Mouse (Mus musculus) retina, adult 2 months (tissue): ENCODE results near the gene AC170998.1.
"Not testable (repeated sequence)": the region's sequence is repeated elsewhere in the genome, so short reads cannot be mapped to it uniquely, and the experiment has no call there.

Experiments
- DNase-seq: peaks from one replicate; pipeline ENCODE4 v3.0.0-alpha.2; 2012; ENCODE audit warnings: low read depth, low spot score

AC170998.1 gene

DNA sequence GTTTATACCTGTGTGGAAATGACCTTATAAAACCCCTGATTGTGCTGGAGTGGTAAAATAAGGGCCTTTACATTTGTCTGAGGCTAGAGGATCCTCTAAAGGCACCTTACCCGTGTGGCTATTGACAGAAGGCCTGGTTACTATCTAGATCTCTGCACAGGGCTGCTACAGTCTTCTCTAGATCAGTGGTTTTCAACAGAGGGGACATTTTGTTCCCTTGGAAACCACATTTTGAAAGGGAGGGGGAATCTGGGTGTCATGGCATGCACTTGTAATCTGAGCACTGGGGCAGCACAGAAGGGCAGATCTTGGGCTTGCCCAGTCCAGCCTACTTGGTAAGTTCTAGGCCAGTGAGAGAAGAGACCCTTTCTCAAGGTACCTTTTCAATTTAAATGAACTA is 19.2 kb upstream of the AC170998.1 start:
- no peak for DNase-seq

DNA sequence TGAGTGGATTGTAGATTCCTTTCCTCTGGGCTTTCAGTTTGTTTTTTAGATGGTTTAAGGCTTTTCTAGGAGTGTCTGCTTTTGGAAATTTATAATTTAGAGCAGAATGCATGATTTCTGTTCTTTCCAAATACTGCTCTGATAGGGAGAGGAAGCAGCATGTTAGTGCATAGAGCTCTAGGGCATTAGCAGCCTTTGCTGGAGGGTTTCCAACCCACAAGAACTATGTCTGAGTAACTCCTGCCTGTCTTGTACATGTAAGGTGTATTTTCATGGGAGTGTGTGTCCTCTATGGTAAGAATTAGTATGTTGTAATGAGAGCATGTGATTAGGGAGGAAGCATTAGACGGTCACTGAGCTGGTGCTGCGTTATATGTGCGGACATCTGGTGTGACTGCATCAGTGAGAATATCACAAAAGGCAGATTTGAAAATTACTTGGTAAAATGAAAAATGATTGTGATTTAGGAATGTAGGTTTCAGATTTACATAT is 18.7 kb upstream of the AC170998.1 start:
- DNase-seq = no peak

DNA sequence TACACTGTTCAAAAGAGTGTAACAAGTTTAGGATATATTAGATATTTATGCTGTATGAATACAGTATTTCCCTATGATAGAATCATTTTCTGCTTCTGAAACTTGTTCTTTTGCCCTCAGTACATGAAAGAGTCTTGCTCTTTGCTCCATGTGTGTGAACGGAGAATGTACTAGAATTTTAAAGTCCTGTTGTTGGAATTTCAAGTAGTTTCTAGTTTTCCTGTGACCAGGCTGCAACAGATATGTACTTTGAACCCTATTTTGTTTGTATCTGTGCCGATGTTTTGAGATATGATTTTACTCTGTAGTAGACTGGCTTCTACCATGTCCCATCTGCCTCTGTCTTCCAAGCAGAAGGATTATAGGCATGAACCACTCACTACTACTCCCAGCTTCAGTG is 18.1 kb upstream of the AC170998.1 start:
- DNase-seq = no peak

DNA sequence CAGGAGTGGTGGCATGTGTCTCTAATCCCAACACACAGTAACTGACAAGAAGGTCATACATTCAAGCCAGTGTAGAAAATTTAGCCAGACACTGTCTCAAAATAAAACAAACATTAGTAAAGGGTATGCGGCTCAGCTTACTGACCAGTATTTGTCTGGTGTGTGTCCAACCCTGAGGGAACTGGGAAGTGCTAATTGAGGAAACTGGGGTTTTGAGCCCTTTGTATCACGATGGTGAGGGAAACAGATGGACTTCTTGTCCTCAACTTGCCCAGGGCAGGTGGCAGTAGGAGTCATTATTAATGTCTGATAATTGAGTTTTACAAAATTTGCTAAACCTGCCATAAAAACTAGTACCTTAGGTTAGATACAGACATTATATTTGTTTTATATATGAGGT is 16.9 kb upstream of the AC170998.1 start:
- no peak for DNase-seq

DNA sequence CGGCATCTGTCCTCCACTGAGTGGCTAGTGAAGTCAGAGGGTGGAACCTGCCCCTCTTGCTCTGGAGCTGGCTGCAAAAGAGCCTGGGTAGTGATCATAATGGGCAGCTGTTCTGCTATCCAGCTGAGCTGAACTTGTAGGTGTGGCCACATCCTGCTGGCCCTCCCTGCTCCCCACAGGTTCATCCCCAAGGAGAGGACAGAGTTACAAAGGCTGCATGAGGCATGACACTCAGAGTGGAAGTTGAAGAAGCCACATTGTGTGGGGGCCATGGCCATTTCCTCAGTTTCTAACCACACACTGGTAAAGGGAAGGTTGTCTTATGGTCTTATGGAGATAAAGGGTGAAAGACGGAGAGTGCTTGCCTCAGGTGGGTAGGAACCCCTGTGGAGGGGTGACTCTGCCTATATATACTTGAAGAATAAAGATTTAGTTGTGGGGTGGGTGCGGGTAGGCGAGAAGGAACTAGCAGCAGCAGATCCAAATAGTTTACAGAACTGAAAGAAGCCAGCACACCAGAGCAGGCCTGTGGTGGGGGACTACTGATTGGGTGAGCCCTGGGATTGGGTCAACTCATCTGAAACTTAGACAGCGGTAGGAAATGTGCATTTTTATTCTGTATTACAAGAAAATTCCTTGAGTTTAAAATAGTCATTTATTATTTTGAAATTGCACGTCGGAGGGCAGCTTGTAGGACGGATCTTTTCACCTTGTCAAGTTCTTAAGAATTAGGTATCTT is 16.2 kb upstream of the AC170998.1 start:
- DNase-seq = no peak

DNA sequence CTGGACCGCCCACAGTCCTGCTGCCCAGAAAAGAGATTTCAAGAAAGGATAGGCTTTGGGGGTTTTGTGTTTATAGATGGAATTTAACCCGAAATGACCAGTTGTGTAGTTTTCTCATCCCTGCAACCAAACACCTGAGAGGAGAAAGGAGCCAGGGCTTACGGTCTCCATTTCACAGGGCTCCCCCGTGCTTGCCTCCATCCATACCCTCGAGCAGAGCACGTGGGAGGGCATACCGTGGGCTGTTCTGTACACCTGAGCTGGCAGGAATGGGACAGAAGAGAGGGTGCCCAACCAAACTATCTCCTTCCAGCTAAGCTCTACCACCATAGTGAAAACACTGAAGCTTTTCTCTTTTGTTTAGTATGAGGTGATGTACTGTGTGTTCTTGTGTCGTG is 15.6 kb upstream of the AC170998.1 start:
- no peak for DNase-seq

DNA sequence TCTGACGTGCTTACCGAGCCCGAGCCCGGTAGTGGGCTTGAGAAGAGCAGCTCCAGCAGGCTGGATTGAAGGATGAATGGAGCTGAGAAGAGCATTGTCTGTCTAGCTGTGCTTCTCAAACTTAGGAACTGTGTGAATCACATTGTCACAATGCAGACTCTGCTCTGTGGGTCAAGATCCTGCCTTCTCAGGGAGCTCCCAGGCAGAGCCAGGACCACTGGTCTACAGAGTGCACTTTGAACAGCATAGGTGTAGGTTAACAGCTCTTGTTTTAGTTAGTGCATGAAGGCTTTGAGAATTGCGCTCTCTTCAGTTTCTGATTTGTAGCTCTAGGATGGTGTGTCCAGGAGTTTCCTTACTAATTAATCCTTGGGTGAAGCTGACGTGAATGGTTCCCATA is 14.6 kb upstream of the AC170998.1 start:
- DNase-seq = no peak

DNA sequence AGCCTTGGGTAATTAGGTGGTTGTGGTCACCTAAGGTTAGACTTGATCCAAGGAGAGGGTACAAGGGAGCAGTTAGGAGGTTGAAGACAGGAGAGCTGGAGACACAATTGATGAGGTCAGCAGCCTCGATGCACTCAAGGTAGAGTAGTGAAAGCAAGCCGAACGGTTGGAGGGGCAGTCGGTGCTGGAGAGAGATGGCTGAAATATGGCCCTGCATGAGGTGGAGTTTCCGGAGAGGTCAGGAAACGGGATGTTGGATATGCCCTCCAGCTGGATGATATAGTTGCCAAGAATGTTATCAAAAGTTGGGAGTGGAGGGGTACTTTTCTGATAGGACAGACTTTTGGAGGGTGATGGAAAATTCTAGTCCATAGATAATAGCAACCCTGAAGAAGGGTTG is 13.6 kb upstream of the AC170998.1 start:
- no peak for DNase-seq

DNA sequence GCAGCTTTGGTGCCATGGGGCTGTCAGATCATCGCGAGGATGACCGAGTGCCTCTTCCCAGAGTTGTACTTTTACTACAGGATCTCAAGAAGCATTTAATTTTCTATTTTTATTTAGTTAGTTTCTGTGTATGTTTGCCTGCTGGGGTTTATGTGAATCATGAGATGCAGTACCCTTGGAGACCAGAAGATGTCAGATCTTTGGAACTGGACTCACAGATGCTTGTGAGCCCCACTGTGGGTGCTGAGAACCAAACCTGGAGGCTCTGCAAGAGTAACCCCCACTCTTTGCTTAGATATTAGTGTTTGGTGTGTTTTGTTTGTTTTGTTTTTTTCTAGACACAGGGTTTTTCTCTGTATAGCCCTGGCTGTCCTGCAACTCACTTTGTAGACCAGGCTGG is 11.9 kb upstream of the AC170998.1 start:
- DNase-seq = no peak

DNA sequence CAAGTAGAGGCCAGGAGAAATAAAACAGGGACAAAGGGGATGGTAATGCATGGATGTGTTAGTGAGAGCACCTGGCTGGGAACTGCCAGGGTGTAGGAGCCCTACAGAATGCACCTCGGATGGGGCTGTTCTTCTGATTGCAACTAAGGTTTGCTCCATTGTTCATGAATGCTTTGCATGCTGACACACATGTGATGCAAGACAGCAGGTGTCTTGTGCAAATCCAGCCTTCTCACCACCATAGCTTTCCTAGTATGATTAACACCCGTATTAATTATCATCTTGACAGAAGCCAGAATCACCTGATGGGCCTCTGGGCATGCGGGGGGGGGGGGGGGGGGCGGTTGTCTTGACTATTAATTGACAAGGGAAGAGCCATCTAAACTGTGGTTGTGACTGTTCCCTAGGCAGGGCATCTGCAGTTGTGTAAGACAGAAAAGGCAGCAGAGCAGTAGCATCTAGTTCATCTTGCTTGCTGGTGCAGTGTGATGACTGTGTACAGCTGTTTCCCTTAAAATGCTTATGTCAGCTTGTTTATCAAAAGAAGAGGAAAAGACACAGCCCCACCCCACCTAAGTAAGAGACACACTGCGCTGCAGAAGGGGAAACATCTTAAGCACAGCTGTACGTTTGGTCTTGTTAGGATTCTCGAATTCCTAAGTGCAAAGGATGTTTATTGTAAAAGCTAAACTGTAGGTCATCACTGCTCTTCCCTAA is 9.9 kb upstream of the AC170998.1 start:
- no peak for DNase-seq

DNA sequence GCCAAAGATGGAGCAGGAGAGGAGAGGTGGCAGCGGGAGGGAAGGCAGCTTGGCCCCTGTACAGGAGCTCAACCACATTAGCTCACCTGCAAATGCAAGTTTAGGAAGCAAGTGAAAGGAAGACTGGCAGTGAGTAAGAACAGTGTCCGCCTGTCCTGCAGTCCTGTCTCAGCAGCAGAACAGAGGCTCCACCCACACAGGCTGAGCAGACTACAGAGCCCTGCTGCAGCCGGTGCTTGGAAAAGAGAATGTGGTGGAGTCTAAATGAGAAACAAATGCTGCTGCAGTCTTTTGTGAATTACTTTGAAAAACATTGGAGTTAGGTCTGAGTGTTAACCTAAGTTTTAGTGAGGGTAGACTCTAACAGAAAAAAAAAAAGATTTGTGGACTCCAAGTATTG is 8.3 kb upstream of the AC170998.1 start:
- no peak for DNase-seq

DNA sequence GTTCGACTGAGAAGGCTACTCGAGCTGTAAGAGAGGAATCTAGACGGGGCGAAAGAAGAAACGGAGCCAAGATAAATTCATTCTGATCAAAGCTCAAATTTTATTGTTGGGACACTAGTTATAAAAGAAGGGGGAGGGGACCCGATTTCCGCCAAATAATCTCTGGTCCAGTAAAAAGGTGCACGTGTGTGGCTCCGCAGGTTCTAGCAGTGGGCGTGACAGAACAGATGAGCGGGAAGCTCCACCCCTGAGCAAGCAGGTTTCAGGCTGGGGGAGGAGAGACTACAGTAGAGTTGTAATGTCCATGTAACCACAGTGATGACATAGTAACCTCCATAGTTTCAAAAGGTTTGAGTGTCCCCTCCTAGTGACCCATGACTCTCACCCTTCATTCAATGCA is 1.6 kb downstream of the AC170998.1 start:
- DNase-seq = not testable (repeated sequence)

DNA sequence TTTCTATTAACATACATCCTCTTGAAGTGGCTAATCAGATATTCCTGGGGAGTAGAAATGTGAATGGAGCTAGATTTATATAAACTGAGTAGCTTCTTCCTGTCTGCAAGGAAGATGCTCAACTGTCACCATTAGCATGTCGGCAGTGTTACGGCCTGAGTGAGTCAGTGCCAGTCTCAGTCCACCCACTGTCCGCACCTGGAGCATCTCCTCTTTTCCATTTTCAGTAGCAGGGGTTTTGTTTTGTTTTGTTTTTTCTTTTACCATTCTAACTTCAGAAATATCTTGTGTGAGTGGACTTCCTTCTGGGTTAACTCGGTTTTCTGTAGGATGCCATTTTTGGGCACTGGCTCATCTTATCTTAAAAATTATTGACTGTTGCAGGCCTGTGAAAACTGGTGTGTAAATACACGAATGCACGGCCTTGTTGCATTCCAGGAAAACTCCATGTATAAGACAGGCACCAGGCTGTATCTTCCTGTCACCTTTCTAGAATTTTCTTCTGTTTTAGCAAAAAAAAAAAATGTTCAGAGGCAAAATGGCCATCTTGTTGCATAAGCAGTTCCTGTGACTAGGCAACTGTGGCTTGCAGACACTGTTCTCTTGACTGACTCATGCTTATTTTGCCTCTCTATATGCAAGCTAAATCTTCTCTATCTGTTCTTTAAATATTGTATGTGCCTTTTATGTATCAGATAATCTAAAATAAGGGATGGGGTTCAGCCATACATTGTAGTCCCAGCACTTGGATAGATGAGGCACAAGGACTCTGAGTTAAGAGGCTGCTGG is 9.6 kb downstream of the AC170998.1 start:
- no peak for DNase-seq

DNA sequence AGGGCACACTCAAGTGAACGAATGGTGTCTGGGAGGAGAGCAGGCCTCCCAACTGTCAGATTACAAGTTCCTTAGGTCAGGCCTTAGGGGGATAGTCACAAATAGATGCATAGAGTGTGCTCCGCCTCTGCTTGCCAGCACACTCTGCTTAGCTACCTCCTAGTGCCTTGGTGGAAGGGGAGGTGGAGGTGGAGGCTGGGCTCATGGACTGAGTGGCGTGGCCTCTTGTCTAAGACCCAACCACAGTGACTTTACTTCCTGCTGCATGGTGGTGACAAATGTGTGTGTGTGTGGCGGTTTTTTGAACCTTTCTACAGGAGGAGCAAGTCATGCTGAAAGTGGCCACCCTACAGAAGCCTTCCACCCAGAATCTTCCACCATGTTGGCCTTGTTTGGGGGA is 10.6 kb downstream of the AC170998.1 start:
- DNase-seq = no peak

DNA sequence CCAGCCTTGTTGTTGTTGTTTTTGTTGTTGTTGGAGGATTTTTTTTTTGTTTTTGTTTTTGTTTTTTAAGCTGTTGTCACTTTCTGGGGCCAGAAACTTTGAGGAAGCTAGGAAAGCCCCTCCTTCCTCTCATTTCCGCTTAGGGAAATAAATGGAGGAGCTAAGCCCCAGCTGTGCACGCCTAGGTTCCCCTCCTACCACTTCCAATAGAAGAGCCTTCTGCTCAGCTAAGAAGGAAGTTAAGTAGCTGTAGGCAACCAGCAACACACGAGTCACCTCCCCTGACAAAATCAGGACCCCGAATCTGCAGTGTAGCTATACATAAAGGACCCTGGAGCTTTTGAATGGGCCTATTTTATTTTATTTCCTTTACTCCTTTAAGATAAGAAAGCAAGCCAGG is 12.1 kb downstream of the AC170998.1 start:
- DNase-seq = no peak

DNA sequence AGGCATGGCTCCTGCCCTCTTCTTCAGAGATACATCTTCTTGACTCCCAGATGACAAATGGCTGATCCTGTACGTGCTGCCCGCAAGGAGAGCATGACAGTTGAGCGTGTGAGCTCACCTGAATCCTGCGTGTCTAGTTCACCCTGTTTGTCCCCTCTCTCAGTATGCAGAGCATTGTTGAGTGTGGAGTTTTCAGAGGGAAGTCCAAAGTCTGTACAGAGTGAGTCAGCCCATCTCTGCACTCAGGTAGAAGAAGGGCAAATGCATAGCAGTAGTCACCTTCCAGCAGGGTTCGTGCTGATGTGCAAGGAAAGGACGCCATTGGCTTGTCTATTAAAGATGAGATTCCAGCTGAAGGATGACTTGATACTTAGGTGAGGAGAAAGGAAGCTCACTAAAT is 13.4 kb downstream of the AC170998.1 start:
- DNase-seq = no peak

DNA sequence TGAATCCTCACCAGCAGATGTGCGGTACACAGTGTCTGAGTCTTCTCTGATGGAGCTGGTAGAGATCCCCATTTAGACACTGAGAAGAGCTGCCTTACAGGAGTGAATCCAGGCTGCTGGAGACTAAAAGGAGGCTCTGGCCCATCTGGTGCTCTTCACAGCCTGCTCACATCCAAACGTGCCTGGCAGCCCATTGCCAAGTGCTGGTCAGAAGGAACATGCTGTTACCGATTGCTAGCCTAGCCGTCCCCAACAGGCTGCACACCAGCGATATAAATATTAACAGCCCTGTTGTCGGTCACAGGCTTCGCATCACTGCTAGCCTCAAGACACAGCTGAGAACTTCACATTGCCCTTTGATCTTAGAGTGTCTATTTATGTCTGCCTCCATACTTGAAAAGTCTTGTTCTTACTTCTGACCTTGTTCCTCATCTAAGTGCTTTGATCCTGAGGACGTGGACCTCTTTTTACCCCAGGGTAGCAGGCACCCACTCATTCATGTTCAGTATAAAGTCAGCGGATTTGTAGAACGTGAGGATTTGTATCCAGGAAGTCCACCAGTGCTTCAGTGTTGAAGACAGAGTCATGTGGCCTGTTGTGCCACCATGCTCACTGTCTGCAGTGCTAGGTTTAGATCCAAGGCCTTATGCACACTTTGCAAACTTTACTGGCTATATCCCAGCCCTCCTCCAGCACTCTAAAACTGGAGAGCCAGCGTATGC is 17.4 kb downstream of the AC170998.1 start:
- no peak for DNase-seq

DNA sequence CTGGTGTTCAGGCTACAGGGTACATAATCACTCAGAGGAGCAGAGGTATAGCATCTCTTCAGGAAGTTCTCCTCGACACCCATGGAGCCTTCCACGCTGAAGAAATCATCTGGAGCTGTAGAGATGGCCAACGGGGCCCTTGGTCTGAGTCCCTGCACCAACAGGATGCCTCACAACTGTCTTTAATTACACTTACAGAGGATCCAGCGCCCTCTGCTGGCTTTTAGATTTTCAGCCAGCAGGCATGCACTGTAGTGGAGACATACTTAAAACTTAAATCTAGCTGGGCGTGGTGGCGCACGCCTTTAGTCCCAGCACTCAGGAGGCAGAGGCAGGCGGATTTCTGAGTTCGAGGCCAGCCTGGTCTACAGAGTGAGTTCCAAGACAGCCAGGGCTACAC is 18.0 kb downstream of the AC170998.1 start:
- no peak for DNase-seq

DNA sequence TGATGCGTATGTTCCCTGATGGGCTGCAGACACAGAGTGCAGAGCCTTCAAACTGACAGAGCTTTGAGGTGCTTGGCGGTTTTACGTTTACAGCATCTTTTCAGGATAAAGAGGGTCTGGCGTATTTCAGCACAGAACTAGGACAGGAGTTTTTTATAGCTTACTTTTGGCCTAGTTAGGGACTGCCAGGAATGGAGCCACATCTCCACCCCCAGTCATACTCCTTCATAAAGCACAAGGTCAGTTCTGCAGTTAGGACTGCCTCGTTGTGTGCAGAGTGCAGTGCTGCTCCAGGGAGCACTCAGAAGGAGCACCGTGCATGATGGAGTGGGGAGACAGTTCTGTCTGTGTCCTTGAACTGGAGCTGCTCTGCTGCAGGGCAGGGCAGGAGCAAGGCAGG is 19.9 kb downstream of the AC170998.1 start:
- no peak for DNase-seq

DNA sequence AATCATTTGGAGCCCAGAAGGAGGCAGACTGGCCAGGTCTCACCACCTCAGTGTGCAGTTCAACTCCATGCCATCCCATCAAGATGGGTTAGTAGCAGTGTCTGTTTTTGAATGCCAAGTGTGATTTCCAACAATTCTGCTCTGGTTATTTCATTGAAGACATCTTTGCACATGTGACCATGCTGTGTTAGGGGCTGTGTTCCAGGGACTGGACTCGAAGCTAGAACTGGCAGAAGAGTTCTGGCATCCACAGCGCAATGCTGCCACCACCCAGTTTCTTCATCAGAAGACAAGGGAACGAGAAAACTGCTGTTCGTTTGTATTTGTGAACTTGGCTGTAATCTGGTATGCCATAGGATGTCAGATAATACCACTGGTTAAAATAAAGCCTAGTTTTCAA is 22.1 kb downstream of the AC170998.1 start:
- no peak for DNase-seq

DNA sequence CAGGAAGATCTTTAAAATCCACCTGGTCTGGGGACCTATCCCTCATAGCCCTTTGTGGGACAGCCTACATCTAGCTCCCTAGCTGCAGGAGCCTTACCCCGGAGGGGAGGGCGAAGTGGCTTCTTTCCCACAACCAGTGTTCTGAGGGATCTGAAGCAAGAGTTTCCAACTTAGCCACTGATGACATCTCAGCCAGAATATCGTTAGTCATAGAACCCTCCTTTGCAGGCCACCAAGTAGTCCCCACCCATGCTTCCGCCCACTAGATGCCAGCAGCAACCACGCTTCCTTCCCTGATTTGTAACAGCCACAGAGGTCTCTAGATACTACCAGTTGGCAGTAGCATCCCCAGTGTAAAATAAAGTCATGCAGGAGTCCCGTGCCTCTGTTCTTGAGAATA is 24.7 kb downstream of the AC170998.1 start:
- no peak for DNase-seq

DNA sequence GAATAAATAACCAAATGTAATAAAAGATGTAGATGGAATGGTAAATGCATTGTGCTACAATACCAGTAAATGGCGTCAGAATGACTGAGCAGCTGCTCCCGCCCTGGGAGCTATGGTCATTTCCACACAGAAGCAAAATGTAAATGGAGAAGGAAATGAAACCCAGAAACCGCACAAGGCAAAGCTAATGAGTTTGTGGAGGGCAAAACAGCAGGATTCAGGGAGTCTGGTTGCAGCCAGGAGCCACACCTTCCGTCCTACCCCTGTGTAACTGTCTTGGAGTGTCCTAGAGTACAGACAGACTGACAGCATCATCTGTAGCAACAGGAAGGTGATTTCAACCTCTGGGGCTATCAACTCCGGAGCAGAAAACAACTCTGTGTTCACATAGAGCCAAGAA is 30.6 kb downstream of the AC170998.1 start:
- no peak for DNase-seq
